Mouse (Mus musculus) cortical plate, adult 2 months (tissue): ENCODE measurements at regions not wholly inside any gene's neighbourhood (a gene's known extent, or its start where the extent isn't known, plus 50 kb on each side); places are given as distances from the start of the nearest gene placed in this dataset.

Experiments used
- CTCF ChIP-seq: fragments of 200-500 bp; IDR thresholded peaks from 2 replicates; pipeline ENCODE4 v1.5.1; 2011; ENCODE audit warnings: mild to moderate bottlenecking, control low read depth, low read length; ENCODE audit not compliant: insufficient read depth; ENCODE audit errors: extremely low read depth
- POLR2A ChIP-seq: fragments of 200-500 bp; IDR thresholded peaks from 2 replicates; pipeline ENCODE4 v1.6.1; 2011; ENCODE audit warnings: mild to moderate bottlenecking, low read length, control low read depth; ENCODE audit not compliant: insufficient read depth; ENCODE audit errors: extremely low read depth

DNA sequence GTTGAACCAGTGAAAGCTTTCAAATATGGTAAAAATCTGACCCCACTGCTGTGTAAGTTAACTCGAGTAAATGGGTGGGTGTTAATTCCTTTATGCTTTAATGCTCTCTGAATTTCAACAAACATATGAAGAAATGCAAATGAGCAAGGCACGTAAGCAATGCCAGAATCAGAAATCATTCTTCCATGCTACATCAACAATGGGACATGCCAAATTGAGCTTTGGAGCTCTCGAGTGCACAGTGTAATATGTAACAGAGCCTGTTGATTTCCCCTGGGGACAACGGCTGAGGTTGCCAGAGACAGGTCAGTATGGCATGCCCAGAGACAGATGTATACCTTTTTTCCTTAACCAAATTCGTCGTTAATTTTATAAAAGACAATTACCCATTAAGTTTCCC lies 162.4 kb upstream of the Supt20 start:
- TF ChIP-seq CTCF: no peak
- TF ChIP-seq POLR2A: no peak
